Mouse (Mus musculus): Measurements from ENCODE around the gene Hs6st3. TPM values are rescaled to one million over a fixed set of nuclear protein-coding genes. Genes with fewer than 3 reads are reported as not detected.

Hs6st3 gene
- polyA plus RNA-seq, 1 experiment: not detected

DNA sequence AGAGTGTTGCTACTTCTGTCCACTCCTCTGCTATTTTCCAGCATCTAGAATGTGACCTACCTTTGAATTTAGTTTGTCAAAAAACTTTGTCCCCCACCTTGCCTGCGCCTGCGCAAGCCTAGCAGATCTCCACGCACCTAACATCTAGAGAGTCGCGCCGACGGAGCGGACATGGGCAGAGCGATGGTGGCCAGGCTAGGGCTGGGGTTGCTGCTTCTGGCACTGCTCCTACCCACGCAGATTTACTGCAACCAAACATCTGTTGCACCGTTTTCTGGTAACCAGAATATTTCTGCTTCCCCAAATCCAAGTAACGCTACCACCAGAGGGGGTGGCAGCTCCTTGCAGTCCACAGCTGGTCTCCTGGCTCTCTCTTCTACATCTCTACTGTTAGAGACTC lies 505.7 kb downstream of the Hs6st3 start:
- TF ChIP-seq CTCF (IDR thresholded peaks at IDR 0.05; ENCODE audit: control insufficient read depth, insufficient read depth, low read length) (no peak), POLR2A (IDR thresholded peaks at IDR 0.05; ENCODE audit: borderline replicate concordance, control insufficient read depth, low read depth, low read length) (no peak)
- no peak overlapping the region for H3K27ac ChIP-seq (ENCODE audit: control insufficient read depth, insufficient read depth, low read depth, low read length, poor library complexity)

DNA sequence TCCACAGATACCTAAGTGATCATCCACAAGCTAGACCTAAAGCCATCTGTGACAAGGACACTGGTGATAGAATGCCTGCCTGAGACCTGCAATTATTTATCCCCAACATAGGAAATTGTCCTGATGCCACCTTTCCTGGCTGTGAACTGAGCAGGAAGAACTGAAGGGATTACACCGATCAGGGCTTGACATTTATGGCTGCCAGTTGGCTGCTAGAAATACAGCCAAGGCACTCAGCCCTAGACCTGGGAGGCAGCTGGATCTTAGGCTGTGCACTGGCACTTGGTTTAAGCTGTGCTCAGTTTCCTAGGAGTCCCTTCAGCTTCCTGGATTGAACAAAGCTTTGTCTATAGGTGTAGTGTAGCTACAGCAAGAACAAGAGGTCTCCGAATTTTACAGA lies 518.8 kb downstream of the Hs6st3 start:
- Histone ChIP-seq H3K27ac (ENCODE audit: control insufficient read depth, insufficient read depth, low read depth, low read length, poor library complexity) (no peak overlapping the region), H3K4me3 (replicated peaks; ENCODE audit: control insufficient read depth, low read depth, low read length) (no peak overlapping the region), H3K4me1 (ENCODE audit: control insufficient read depth, insufficient read depth, low read length) (no peaks in the 10 kb centered on the region)
- no peak for TF ChIP-seq POLR2A (IDR thresholded peaks at IDR 0.05; ENCODE audit: borderline replicate concordance, control insufficient read depth, low read depth, low read length)
- TF ChIP-seq CTCF (IDR thresholded peaks at IDR 0.05; ENCODE audit: control insufficient read depth, insufficient read depth, low read length): no peak
- WGBS: 55% methylated on average over 2 of the region's 2 CpGs

More for the DNA sequence above, 505.7 kb downstream of the Hs6st3 start:
- Histone ChIP-seq H3K4me1 (ENCODE audit: control insufficient read depth, insufficient read depth, low read length) (no peaks in the 10 kb centered on the region), H3K4me3 (replicated peaks; ENCODE audit: control insufficient read depth, low read depth, low read length) (no peak overlapping the region)
- 89% methylated on average over 12 of the region's 12 CpGs for WGBS

DNA sequence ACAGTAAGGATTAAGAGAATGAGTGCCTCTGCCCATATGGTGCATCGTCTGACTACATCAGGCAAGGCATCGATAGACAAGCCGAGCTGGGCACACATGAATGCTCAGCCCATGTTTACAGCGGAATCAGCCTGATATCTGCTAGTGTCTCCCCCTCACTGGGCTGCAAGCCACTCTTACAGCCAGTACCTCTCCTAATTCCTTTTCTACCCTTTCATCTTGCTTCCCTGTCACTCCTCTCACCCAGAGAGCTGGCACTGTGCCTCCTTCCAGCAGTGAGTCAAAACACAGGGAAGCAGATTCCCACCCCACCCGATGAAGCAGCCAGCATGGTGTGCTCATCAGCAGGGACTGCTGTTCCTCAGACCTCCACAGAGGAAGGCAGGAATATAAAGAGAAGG lies 527.6 kb downstream of the Hs6st3 start:
- H3K4me3 ChIP-seq (replicated peaks; ENCODE audit: control insufficient read depth, low read depth, low read length): no peak overlapping the region
- TF ChIP-seq POLR2A (IDR thresholded peaks at IDR 0.05; ENCODE audit: borderline replicate concordance, control insufficient read depth, low read depth, low read length) (no peak), CTCF (IDR thresholded peaks at IDR 0.05; ENCODE audit: control insufficient read depth, insufficient read depth, low read length) (no peak)
- H3K27ac ChIP-seq (ENCODE audit: control insufficient read depth, insufficient read depth, low read depth, low read length, poor library complexity): no peak overlapping the region
- no peaks in the 10 kb centered on the region for H3K4me1 ChIP-seq (ENCODE audit: control insufficient read depth, insufficient read depth, low read length)
- 87% methylated on average over 5 of the region's 5 CpGs for WGBS

- WGBS: 33% methylated on average over 1 of the region's 1 CpGs
- no peak overlapping the region for H3K4me3 ChIP-seq (replicated peaks; ENCODE audit: control insufficient read depth, low read depth, low read length)
- no peak overlapping the region for H3K27ac ChIP-seq (ENCODE audit: control insufficient read depth, insufficient read depth, low read depth, low read length, poor library complexity)
- no peak for TF ChIP-seq POLR2A (IDR thresholded peaks at IDR 0.05; ENCODE audit: borderline replicate concordance, control insufficient read depth, low read depth, low read length)
- no peak for TF ChIP-seq CTCF (IDR thresholded peaks at IDR 0.05; ENCODE audit: control insufficient read depth, insufficient read depth, low read length)
- no peaks in the 10 kb centered on the region for H3K4me1 ChIP-seq (ENCODE audit: control insufficient read depth, insufficient read depth, low read length)
These were observed 529.3 kb downstream of the Hs6st3 start for GRCm38 (mm10) chr14:119667421-119667820.

- H3K27ac ChIP-seq (ENCODE audit: control insufficient read depth, insufficient read depth, low read depth, low read length, poor library complexity): no peak overlapping the region
- TF ChIP-seq CTCF (IDR thresholded peaks at IDR 0.05; ENCODE audit: control insufficient read depth, insufficient read depth, low read length) (no peak), POLR2A (IDR thresholded peaks at IDR 0.05; ENCODE audit: borderline replicate concordance, control insufficient read depth, low read depth, low read length) (no peak)
- 80% methylated on average over 16 of the region's 16 CpGs for WGBS
- no peak overlapping the region for H3K4me3 ChIP-seq (replicated peaks; ENCODE audit: control insufficient read depth, low read depth, low read length)
- no peaks in the 10 kb centered on the region for H3K4me1 ChIP-seq (ENCODE audit: control insufficient read depth, insufficient read depth, low read length)
These were observed 532.9 kb downstream of the Hs6st3 start for GRCm38 (mm10) chr14:119670836-119671587.

- Histone ChIP-seq H3K27ac (ENCODE audit: control insufficient read depth, insufficient read depth, low read depth, low read length, poor library complexity) (no peak overlapping the region), H3K4me3 (replicated peaks; ENCODE audit: control insufficient read depth, low read depth, low read length) (no peak overlapping the region), H3K4me1 (ENCODE audit: control insufficient read depth, insufficient read depth, low read length) (no peaks in the 10 kb centered on the region)
- TF ChIP-seq CTCF (IDR thresholded peaks at IDR 0.05; ENCODE audit: control insufficient read depth, insufficient read depth, low read length) (no peak), POLR2A (IDR thresholded peaks at IDR 0.05; ENCODE audit: borderline replicate concordance, control insufficient read depth, low read depth, low read length) (no peak)
- WGBS: 66% methylated on average over 11 of the region's 11 CpGs
These were observed 540.4 kb downstream of the Hs6st3 start for GRCm38 (mm10) chr14:119678574-119678973.

GRCm38 (mm10) chr14:119680052-119680451 lies 541.9 kb downstream of the Hs6st3 start:
- Histone ChIP-seq H3K4me1 (ENCODE audit: control insufficient read depth, insufficient read depth, low read length) (no peaks in the 10 kb centered on the region), H3K27ac (ENCODE audit: control insufficient read depth, insufficient read depth, low read depth, low read length, poor library complexity) (no peak overlapping the region), H3K4me3 (replicated peaks; ENCODE audit: control insufficient read depth, low read depth, low read length) (no peak overlapping the region)
- 81% methylated on average over 4 of the region's 4 CpGs for WGBS
- TF ChIP-seq CTCF (IDR thresholded peaks at IDR 0.05; ENCODE audit: control insufficient read depth, insufficient read depth, low read length): no peak
- no peak for TF ChIP-seq POLR2A (IDR thresholded peaks at IDR 0.05; ENCODE audit: borderline replicate concordance, control insufficient read depth, low read depth, low read length)

- TF ChIP-seq CTCF (IDR thresholded peaks at IDR 0.05; ENCODE audit: control insufficient read depth, insufficient read depth, low read length) (no peak), POLR2A (IDR thresholded peaks at IDR 0.05; ENCODE audit: borderline replicate concordance, control insufficient read depth, low read depth, low read length) (no peak)
- no peaks in the 10 kb centered on the region for H3K4me1 ChIP-seq (ENCODE audit: control insufficient read depth, insufficient read depth, low read length)
- H3K4me3 ChIP-seq (replicated peaks; ENCODE audit: control insufficient read depth, low read depth, low read length): no peak overlapping the region
- WGBS: 77% methylated on average over 2 of the region's 2 CpGs
- H3K27ac ChIP-seq (ENCODE audit: control insufficient read depth, insufficient read depth, low read depth, low read length, poor library complexity): no peak overlapping the region
These were observed 549.7 kb downstream of the Hs6st3 start for GRCm38 (mm10) chr14:119687885-119688284.
